Mouse (Mus musculus) embryonic fibroblast, embryonic 13.5 days (primary cell): ENCODE data around the gene Por. TPM values are rescaled to one million over a fixed set of nuclear protein-coding genes. Genes with fewer than 3 reads are reported as not detected.

Experiments used
- H3K27ac ChIP-seq: 2 replicates; pipeline ENCODE4 v1.5.1; 2012; ENCODE audit warnings: low read length, control low read depth, inconsistent platforms; ENCODE audit not compliant: insufficient read depth
- H3K4me1 ChIP-seq: 2 replicates; pipeline ENCODE4 v1.6.1; 2011; ENCODE audit warnings: low read length; ENCODE audit not compliant: control insufficient read depth, insufficient read depth
- H3K4me3 ChIP-seq: 2 replicates; pipeline ENCODE4 v1.5.1; 2011; ENCODE audit warnings: mild to moderate bottlenecking, control low read depth, low read length; ENCODE audit not compliant: insufficient read depth
- CTCF ChIP-seq: IDR thresholded peaks from 2 replicates; pipeline ENCODE4 v1.5.1; 2011; ENCODE audit warnings: mild to moderate bottlenecking, control low read depth, low read length, moderate library complexity, borderline replicate concordance; ENCODE audit not compliant: insufficient read depth
- POLR2A ChIP-seq: IDR thresholded peaks from 2 replicates; pipeline ENCODE4 v1.6.1; 2011; ENCODE audit warnings: low read depth, mild to moderate bottlenecking, control low read depth, low read length, moderate library complexity
- polyA plus RNA-seq: library from polyadenylated mRNA; stranded (reverse); fragments of >200 nt; gene quantifications from 2 replicates; pipeline ENCODE4 v1.2.4, GENCODE M21; 2011; ENCODE audit warnings: low read depth; ENCODE audit not compliant: missing spikeins, insufficient read length

The Por gene
- polyA plus RNA-seq, 1 experiment, result 58.5 TPM

DNA sequence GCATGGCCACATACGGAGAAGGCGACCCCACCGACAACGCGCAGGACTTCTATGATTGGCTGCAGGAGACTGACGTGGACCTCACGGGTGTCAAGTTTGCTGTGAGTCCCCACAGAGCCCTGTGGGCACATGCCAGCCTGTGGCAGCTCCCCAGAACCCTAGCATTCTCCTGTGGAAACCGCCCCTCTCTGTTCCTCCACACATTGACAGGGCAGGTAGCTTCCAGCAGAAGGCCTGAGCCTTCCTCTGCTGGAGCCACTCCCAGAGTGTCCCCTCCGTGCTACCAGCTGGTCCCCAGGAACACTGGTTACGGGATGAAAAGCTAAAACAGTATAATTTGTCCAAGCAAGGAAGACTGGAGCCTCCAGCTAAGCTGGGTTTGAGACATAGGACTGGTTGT, 60.4 kb downstream of the Por start:
- Histone ChIP-seq H3K4me3 (no peak overlapping the region), H3K4me1 (peaks cover 10% of the 10 kb centered on the region; the same call in 1 of the 2 replicates), H3K27ac (no peak overlapping the region)
- TF ChIP-seq CTCF (no peak), POLR2A (no peak)

DNA sequence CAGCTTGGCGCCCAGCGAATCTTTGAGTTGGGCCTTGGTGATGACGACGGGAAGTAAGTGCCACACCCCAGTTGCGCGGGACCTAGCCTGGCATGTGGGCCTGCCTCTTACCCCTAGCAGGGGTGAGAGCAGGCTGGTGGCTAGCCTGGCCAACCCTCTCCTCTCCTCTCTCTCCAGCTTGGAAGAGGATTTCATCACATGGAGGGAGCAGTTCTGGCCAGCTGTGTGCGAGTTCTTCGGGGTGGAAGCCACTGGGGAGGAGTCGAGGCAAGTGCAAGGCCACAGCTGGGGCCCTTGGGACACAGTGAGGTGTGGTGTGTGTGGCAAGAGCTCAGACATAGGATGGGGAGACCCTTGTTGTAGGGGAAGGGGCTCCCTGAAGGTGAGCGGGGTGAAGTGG, 61.1 kb downstream of the Por start:
- TF ChIP-seq CTCF (no peak), POLR2A (no peak)
- no peak overlapping the region for H3K27ac ChIP-seq

DNA sequence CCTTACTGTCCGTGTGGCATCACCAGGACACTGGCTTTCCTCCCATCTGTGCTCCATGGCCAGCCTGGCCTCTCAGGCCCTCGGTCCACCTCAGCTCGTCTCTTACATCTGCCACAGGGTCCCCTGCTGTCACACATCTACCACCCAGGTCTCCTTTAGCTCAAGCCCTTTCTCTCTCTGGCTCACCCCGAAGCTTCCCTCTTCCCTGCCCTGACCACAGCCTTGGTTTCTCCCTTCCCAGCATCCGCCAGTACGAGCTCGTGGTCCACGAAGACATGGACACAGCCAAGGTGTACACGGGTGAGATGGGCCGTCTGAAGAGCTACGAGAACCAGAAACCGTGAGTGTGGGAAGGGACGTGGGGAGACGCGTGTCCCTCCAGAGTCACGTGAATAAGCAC, 61.5 kb downstream of the Por start:
- Histone ChIP-seq H3K4me3 (no peak overlapping the region), H3K4me1 (peaks cover 5% of the 10 kb centered on the region; the same call in 1 of the 2 replicates), H3K27ac (no peak overlapping the region)
- TF ChIP-seq CTCF, result no peak
- no peak for TF ChIP-seq POLR2A

More for the DNA sequence above, 61.1 kb downstream of the Por start:
- H3K4me1 ChIP-seq, result peaks cover 10% of the 10 kb centered on the region; the same call in 1 of the 2 replicates
- H3K4me3 ChIP-seq, result no peak overlapping the region

DNA sequence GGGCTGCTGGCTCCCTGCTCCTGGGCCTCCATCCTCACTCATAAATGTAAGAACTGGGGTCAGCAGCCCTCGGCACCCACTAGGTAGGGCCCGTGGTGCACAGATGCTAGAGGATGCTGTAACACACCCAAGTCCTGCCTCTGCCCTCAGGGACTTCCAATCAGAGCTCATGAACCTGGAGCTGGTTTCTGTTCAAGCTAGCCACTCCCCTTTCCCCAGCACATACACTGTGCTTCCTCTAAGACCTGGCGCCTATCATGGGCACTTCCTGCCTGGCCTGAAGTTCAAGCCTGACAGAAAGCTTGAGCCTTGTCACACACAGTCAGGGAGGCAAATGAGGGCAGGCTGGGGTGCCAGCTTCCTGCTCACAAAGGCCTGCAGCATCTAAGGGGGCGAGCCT, 63.2 kb downstream of the Por start:
- Histone ChIP-seq H3K4me3 (no peak overlapping the region), H3K27ac (no peak overlapping the region), H3K4me1 (no peaks in the 10 kb centered on the region)
- no peak for TF ChIP-seq CTCF
- TF ChIP-seq POLR2A, result no peak

DNA sequence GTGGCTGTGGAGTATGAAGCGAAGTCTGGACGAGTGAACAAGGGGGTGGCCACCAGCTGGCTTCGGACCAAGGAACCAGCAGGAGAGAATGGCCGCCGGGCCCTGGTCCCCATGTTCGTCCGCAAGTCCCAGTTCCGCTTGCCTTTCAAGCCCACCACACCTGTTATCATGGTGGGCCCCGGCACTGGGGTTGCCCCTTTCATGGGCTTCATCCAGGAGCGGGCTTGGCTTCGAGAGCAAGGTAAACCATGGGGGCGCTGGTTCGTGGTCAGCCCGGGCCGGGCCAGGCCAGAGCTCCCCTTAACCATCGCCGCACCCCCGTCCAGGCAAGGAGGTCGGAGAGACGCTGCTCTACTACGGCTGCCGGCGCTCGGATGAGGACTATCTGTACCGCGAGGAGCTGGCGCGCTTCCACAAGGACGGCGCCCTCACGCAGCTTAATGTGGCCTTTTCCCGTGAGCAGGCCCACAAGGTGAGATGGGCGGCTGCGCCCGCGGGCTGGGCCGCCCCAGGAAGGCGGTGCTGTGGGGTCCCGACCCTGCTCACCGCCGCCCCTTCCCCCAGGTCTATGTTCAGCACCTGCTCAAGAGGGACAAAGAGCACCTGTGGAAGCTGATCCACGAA, 64.3 kb downstream of the Por start:
- Histone ChIP-seq H3K27ac (no peak overlapping the region), H3K4me1 (no peaks in the 10 kb centered on the region), H3K4me3 (no peak overlapping the region)
- TF ChIP-seq POLR2A (no peak), CTCF (no peak)

DNA sequence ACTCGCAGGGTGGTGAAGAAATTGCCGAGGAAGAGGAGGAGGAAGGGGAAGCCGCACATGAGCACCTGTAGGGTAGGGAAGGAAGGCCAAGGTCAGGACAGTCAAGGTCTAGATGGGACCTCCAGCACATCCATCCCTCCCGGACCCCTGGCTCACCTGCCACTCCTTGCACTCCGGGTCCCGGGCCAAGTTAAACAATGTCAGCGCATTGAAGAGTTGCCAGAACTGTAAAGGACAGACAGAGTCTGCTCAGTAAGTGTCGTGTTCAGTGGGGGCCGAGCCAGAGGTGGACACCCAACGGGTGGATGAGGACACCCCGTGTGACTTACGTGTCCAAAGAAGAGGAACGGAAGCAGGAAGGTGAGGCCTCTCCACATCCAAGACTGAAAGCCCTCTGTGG, 65.9 kb downstream of the Por start:
- Histone ChIP-seq H3K4me3 (no peak overlapping the region), H3K4me1 (no peaks in the 10 kb centered on the region), H3K27ac (no peak overlapping the region)
- TF ChIP-seq POLR2A (no peak), CTCF (no peak)

DNA sequence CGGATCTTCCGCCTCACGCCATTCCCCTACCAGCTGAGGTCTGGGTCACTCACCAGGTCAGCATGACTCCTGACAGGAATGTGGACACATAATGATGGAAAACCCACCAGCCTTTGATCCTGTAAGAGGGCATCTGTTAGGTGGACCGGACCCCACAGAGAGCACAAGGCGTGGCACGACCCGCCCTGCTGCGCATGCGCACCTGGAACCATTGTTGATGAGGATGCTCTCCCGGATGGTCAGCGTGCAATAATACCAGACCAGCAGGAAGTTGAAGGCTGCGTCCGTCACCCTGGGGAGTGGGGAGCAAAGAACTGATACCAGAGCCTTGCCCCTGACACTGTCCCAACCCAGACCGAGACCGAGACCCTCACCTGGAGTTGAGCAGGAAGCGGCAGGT, 66.7 kb downstream of the Por start:
- H3K27ac ChIP-seq, result no peak overlapping the region
- no peak overlapping the region for H3K4me3 ChIP-seq
- H3K4me1 ChIP-seq, result no peaks in the 10 kb centered on the region
- TF ChIP-seq POLR2A (no peak), CTCF (no peak)

DNA sequence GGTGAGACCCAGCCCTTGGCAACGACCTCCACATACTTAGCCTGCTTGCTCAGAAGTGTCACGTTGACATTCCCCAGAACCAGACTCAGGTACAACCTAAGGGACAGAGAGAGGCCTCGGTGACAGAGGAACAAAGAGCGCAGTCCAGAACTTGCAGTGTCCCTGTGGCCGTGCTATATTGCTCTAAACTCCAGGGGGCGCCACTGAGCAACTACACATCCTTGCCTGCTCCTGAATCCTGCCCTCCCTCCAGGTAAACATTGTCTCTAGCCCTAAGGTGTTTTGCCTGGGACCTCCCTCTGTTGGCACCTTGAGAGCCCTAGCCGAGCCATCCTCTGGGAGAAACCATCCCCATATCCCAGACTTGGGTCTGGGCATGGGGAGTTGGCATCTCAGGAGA, 67.3 kb downstream of the Por start:
- TF ChIP-seq POLR2A (no peak), CTCF (0 out of 2 replicates have a peak, but pooled peaks have one; percentile 14)
- Histone ChIP-seq H3K27ac (no peak overlapping the region), H3K4me1 (no peaks in the 10 kb centered on the region), H3K4me3 (no peak overlapping the region)

DNA sequence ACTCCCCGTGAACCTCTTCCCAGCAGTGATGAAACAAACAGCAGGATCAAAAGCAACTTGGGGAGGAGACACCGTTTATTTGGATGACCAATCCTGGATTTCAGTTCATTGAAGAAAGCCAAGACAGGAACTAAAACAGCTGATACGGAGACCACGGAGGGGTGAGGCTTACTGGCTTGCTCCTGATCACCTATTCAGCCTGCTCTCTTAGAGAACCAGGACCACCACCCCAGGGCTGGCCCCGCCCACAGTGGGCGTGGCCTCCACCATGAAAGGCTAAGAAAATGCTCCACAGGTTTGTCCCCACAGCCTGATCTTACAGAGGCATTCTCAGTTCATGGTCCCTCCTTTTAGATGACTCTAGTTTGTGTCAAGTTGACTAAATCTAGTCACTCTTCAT, 68.4 kb downstream of the Por start:
- Histone ChIP-seq H3K4me1 (no peaks in the 10 kb centered on the region), H3K27ac (no peak overlapping the region)
- TF ChIP-seq CTCF (no peak), POLR2A (no peak)

DNA sequence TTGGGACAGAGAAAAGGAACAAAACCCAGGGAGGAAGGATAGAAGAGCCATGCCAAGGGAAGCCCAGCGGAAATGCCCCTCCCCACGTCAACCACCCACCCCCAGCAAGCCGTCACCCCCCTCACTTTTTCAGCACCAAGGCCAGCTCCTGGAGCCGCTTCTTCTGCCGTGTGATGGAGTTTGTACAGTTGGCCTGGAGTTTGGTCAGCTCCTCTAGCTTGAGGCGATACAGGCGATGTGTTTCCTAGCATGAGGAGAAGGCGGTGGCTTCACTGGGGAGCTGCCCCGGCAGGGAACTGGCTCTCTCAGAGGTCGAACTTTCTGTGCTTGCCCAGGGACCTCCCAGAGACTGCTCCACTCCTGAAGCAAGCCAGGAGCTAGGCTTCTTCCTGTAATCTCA, 72.3 kb downstream of the Por start:
- TF ChIP-seq CTCF (no peak), POLR2A (no peak)
- H3K4me1 ChIP-seq, result no peaks in the 10 kb centered on the region
- H3K4me3 ChIP-seq, result no peak overlapping the region
- no peak overlapping the region for H3K27ac ChIP-seq

More for the DNA sequence above, 68.4 kb downstream of the Por start:
- no peak overlapping the region for H3K4me3 ChIP-seq
